Mouse (Mus musculus): ENCODE data around the gene Nop56.

The Nop56 gene

GRCm38 (mm10) chr2:130274149-130274861 is at the start of gene Nop56:
TSS of gene Nop56 (plus strand) at chr2:130274430.
- peak; percentile 99 for DNase-seq (ENCODE audit: low spot score)

- peak; percentile 48 for DNase-seq (ENCODE audit: low spot score)
Observed at GRCm38 (mm10) chr2:130246912-130247311, 27.3 kb upstream of the Nop56 start.

- DNase-seq (ENCODE audit: low spot score): no peak
Observed at GRCm38 (mm10) chr2:130248226-130248625, 26.0 kb upstream of the Nop56 start.

GRCm38 (mm10) chr2:130256762-130257161 is 17.5 kb upstream of the Nop56 start:
- no peak for DNase-seq (ENCODE audit: low spot score)

- DNase-seq (ENCODE audit: low spot score): no peak
Observed at GRCm38 (mm10) chr2:130260822-130261221, 13.4 kb upstream of the Nop56 start.

GRCm38 (mm10) chr2:130261914-130262313 is 12.3 kb upstream of the Nop56 start:
- no peak for DNase-seq (ENCODE audit: low spot score)

GRCm38 (mm10) chr2:130262398-130262797 is 11.8 kb upstream of the Nop56 start:
- no peak for DNase-seq (ENCODE audit: low spot score)

GRCm38 (mm10) chr2:130265520-130265919 is 8.7 kb upstream of the Nop56 start:
- no peak for DNase-seq (ENCODE audit: low spot score)

- no peak for DNase-seq (ENCODE audit: low spot score)
Observed at GRCm38 (mm10) chr2:130268074-130268473, 6.2 kb upstream of the Nop56 start.

- peak; percentile 11 for DNase-seq (ENCODE audit: low spot score)
Observed at GRCm38 (mm10) chr2:130273732-130274131, 498 bp upstream of the Nop56 start.

- DNase-seq (ENCODE audit: low spot score): no peak
Observed at GRCm38 (mm10) chr2:130274862-130275261, 632 bp downstream of the Nop56 start.

GRCm38 (mm10) chr2:130275649-130276048 is 1.4 kb downstream of the Nop56 start:
- no peak for DNase-seq (ENCODE audit: low spot score)

- DNase-seq (ENCODE audit: low spot score): no peak
Observed at GRCm38 (mm10) chr2:130279600-130280091, 5.4 kb downstream of the Nop56 start.

GRCm38 (mm10) chr2:130280224-130280623 is 6.0 kb downstream of the Nop56 start:
- DNase-seq (ENCODE audit: low spot score): no peak

- DNase-seq (ENCODE audit: low spot score): no peak
Observed at GRCm38 (mm10) chr2:130280818-130281217, 6.6 kb downstream of the Nop56 start.

- peak; percentile 88 for DNase-seq (ENCODE audit: low spot score)
Observed at GRCm38 (mm10) chr2:130283854-130284654, 9.8 kb downstream of the Nop56 start, which contains the start of gene Idh3b. TSS of gene Idh3b (minus strand) at chr2:130284547.

GRCm38 (mm10) chr2:130289086-130289485 is 14.9 kb downstream of the Nop56 start:
- DNase-seq (ENCODE audit: low spot score): no peak

GRCm38 (mm10) chr2:130291434-130291833 is 17.2 kb downstream of the Nop56 start:
- DNase-seq (ENCODE audit: low spot score): peak; percentile 73

- no peak for DNase-seq (ENCODE audit: low spot score)
Observed at GRCm38 (mm10) chr2:130293009-130293408, 18.8 kb downstream of the Nop56 start.

- no peak for DNase-seq (ENCODE audit: low spot score)
Observed at GRCm38 (mm10) chr2:130293486-130293885, 19.3 kb downstream of the Nop56 start.

GRCm38 (mm10) chr2:130294218-130294935 is 20.1 kb downstream of the Nop56 start:
- DNase-seq (ENCODE audit: low spot score): no peak

- DNase-seq (ENCODE audit: low spot score): peak; percentile 10
Observed at GRCm38 (mm10) chr2:130294936-130295277, 20.7 kb downstream of the Nop56 start, which contains the start of gene Ebf4. TSS of gene Ebf4 (plus strand) at chr2:130295169.
